In the genomic region with DNA sequence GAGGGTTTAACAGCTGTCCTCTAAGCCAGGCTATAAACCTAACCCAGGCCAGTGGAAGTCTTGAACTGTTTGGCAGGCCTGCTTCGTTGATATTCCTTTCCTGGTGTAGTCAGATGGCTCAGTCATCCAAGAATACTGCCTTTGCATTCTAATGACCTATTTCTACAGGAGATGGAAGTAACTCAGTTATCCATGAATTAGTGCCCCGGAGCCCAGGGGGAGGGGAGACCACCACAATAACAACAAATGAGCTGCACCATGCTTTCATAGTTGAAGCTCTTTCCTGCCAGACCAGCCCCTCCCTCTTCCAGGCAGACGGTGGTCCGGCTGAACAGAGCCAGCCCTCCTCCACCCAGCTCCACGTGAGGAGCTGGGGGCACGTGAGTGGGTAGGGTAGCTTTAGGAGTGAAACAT, we compare ENCODE assay signal across 26 mouse cellular contexts. TPM values are rescaled to one million over a fixed set of nuclear protein-coding genes. Genes with fewer than 3 reads are reported as not detected.
DNase-seq lines count a peak whose midpoint lies in the region; ATAC-seq and TF ChIP-seq lines count a peak whose summit lies in the region.
"Had no signal": no experiment of that assay in that cellular context is flagged by ENCODE, and none has a peak within 500 bp of the region (broad histone marks: within the 10 kb centered on the region; RNA-seq: fewer than 3 reads in every experiment).

No protein-coding gene starts in this region.

- TF ChIP-seq CTCF in midbrain, postnatal 0 days (IDR thresholded peaks at IDR 0.05) = no peak

- no peak overlapping the region for H3K4me2 ChIP-seq in forebrain, embryonic 13.5 days
- H3K4me2 ChIP-seq in hindbrain, embryonic 13.5 days = no peak overlapping the region
- no peak overlapping the region for H3K4me2 ChIP-seq in midbrain, postnatal 0 days (ENCODE audit: low read depth, low read length, poor library complexity, severe bottlenecking)
- H3K4me2 ChIP-seq: heart, embryonic 13.5 days; limb, embryonic 13.5 days had no signal

- ATAC-seq in forebrain, embryonic 13.5 days = peak; percentile 71
- ATAC-seq in hindbrain, embryonic 13.5 days (ENCODE audit: low FRiP score) = peak; percentile 73
- ATAC-seq in midbrain, postnatal 0 days (ENCODE audit: low FRiP score) = no peak
- ATAC-seq: CD4-positive, CD25-positive, alpha-beta regulatory T cell, adult 4 months had no signal

- H3K27me3 ChIP-seq in forebrain, embryonic 13.5 days = no peaks in the 10 kb centered on the region
- H3K27me3 ChIP-seq in hindbrain, embryonic 13.5 days = no peaks in the 10 kb centered on the region
- no peaks in the 10 kb centered on the region for H3K27me3 ChIP-seq in midbrain, postnatal 0 days (ENCODE audit: insufficient read depth, low read length)
- no peaks in the 10 kb centered on the region for H3K27me3 ChIP-seq in embryonic facial prominence, embryonic 10.5 days (replicated peaks; ENCODE audit: low read depth, poor library complexity, severe bottlenecking)
- H3K27me3 ChIP-seq: heart, embryonic 13.5 days; limb, embryonic 13.5 days had no signal

- H3K9ac ChIP-seq in forebrain, embryonic 13.5 days = no peak overlapping the region
- no peak overlapping the region for H3K9ac ChIP-seq in hindbrain, embryonic 13.5 days
- H3K9ac ChIP-seq in midbrain, postnatal 0 days (replicated peaks; ENCODE audit: low read length, poor library complexity, severe bottlenecking) = no peak overlapping the region
- H3K9ac ChIP-seq: heart, embryonic 13.5 days; limb, embryonic 13.5 days; liver, embryonic 14.5 days had no signal

- intact Hi-C loops in heart, postnatal 14 days (cut with DNase I) = no loop called here

- peaks cover 16% of the 10 kb centered on the region for H3K36me3 ChIP-seq in forebrain, embryonic 13.5 days (ENCODE audit: poor library complexity, severe bottlenecking)
- no peaks in the 10 kb centered on the region; the same call in 1 of the 2 replicates for H3K36me3 ChIP-seq in hindbrain, embryonic 13.5 days
- H3K36me3 ChIP-seq in midbrain, postnatal 0 days (ENCODE audit: insufficient read depth, low read length) = no peaks in the 10 kb centered on the region
- H3K36me3 ChIP-seq in embryonic facial prominence, embryonic 10.5 days (replicated peaks) = no peaks in the 10 kb centered on the region
- H3K36me3 ChIP-seq: G1E; heart, embryonic 13.5 days; limb, embryonic 13.5 days had no signal

- peak; percentile 85 for DNase-seq in heart, adult 11 months
- no peak for DNase-seq in heart, postnatal 14 days
- peak; percentile 34 for DNase-seq in midbrain, postnatal 0 days (ENCODE audit: low spot score)
- DNase-seq in embryonic facial prominence, embryonic 10.5 days (ENCODE audit: low spot score) = no peak
- no peak for DNase-seq in heart, adult 8-10 months (ENCODE audit: low spot score)
- no peak for DNase-seq in spleen, postnatal 4 days (ENCODE audit: low spot score in 2 of 2)
- DNase-seq: cerebellum, adult 11 months; cerebellum, postnatal 36 days; heart, postnatal 4 days; kidney, adult 2 months; kidney, postnatal 25 days; layer of hippocampus, adult 9-11 months; thymus, postnatal 4 days had no signal

- H3K9me3 ChIP-seq in forebrain, embryonic 13.5 days (replicated peaks) = no peaks in the 10 kb centered on the region
- H3K9me3 ChIP-seq in hindbrain, embryonic 13.5 days = no peaks in the 10 kb centered on the region
- no peaks in the 10 kb centered on the region for H3K9me3 ChIP-seq in midbrain, postnatal 0 days (ENCODE audit: low read length)
- no peaks in the 10 kb centered on the region for H3K9me3 ChIP-seq in embryonic facial prominence, embryonic 10.5 days
- H3K9me3 ChIP-seq: G1E; limb, embryonic 13.5 days had no signal

- H3K27ac ChIP-seq in forebrain, embryonic 13.5 days = peak overlapping the region; percentile 25; the same call in 1 of the 2 replicates
- H3K27ac ChIP-seq in hindbrain, embryonic 13.5 days = peak overlapping the region; percentile 64; the same call in 1 of the 2 replicates
- H3K27ac ChIP-seq in midbrain, postnatal 0 days (ENCODE audit: low read depth, low read length) = no peak overlapping the region
- no peak overlapping the region for H3K27ac ChIP-seq in embryonic facial prominence, embryonic 10.5 days (replicated peaks)
- H3K27ac ChIP-seq: heart, embryonic 13.5 days; limb, embryonic 13.5 days; liver, embryonic 14.5 days had no signal

- H3K4me3 ChIP-seq in forebrain, embryonic 13.5 days = no peak overlapping the region
- no peak overlapping the region for H3K4me3 ChIP-seq in hindbrain, embryonic 13.5 days
- no peak overlapping the region for H3K4me3 ChIP-seq in midbrain, postnatal 0 days (ENCODE audit: low read depth, low read length)
- no peak overlapping the region for H3K4me3 ChIP-seq in embryonic facial prominence, embryonic 10.5 days
- H3K4me3 ChIP-seq: heart, embryonic 13.5 days; limb, embryonic 13.5 days; myocyte had no signal

- H3K4me1 ChIP-seq in forebrain, embryonic 13.5 days = peaks cover 21% of the 10 kb centered on the region
- peaks cover 31% of the 10 kb centered on the region for H3K4me1 ChIP-seq in hindbrain, embryonic 13.5 days (replicated peaks)
- H3K4me1 ChIP-seq in midbrain, postnatal 0 days (ENCODE audit: insufficient read depth, low read length) = no peaks in the 10 kb centered on the region
- H3K4me1 ChIP-seq in embryonic facial prominence, embryonic 10.5 days = no peaks in the 10 kb centered on the region
- H3K4me1 ChIP-seq: limb, embryonic 13.5 days had no signal

- 15% methylated on average over 6 of the region's 6 CpGs for WGBS in forebrain, embryonic 13.5 days
- 30% methylated on average over 6 of the region's 6 CpGs for WGBS in hindbrain, embryonic 13.5 days
- 34% methylated on average over 6 of the region's 6 CpGs for WGBS in midbrain, postnatal 0 days
- WGBS in embryonic facial prominence, embryonic 10.5 days = 74% methylated on average over 6 of the region's 6 CpGs

RNA-seq across cellular contexts. Expression of a gene that starts 33.4 kb away (rescaled TPM):
- not detected for total RNA-seq in heart, postnatal 14 days (2021)
- polyA plus RNA-seq in forebrain, embryonic 13.5 days (2015; fragmentation: Nextera tagmentation; extraction: Ambion mirVana) = 0.14 TPM in 1 of 2 replicates, not detected in the other
- 0.23 and 0.30 TPM in 2 replicates for polyA plus RNA-seq in hindbrain, embryonic 13.5 days (2015; fragmentation: Nextera tagmentation; extraction: Ambion mirVana)
- not detected in 2 replicates for total RNA-seq in midbrain, postnatal 0 days (2014; rRNA removed)
- polyA plus RNA-seq in midbrain, postnatal 0 days (2015; fragmentation: Nextera tagmentation; extraction: Ambion mirVana) = 0.14 TPM in 1 of 2 replicates, not detected in the other
- not detected in 2 replicates for polyA plus RNA-seq in embryonic facial prominence, embryonic 10.5 days (2016; fragmentation: Nextera tagmentation; extraction: Ambion mirVana)
- total RNA-seq in heart, adult 8-10 months (2022) = not detected
- total RNA-seq: G1E; gastrocnemius, postnatal 4 days; heart, postnatal 4 days; left cerebral cortex, postnatal 10 days; megakaryocyte progenitor cell, adult 5-6 weeks had no signal
- polyA plus RNA-seq: CD4-positive, CD25-positive, alpha-beta regulatory T cell, adult 4 months; embryonic facial prominence, embryonic 11.5 days; G1E; heart, embryonic 13.5 days; liver, embryonic 14.5 days; lung, embryonic 16.5 days; myocyte had no signal

RNA-seq across cellular contexts. Expression of a gene that starts 44.6 kb away (rescaled TPM):
- total RNA-seq in heart, postnatal 14 days (2021) = 1 to 10 TPM; 3.6 to 4.3 TPM
- polyA plus RNA-seq in forebrain, embryonic 13.5 days (2015; fragmentation: Nextera tagmentation; extraction: Ambion mirVana) = 22.7 and 23.9 TPM in 2 replicates
- polyA plus RNA-seq in hindbrain, embryonic 13.5 days (2015; fragmentation: Nextera tagmentation; extraction: Ambion mirVana) = 33.2 and 34.4 TPM in 2 replicates
- 43.4 and 45.5 TPM in 2 replicates for total RNA-seq in midbrain, postnatal 0 days (2014; rRNA removed)
- polyA plus RNA-seq in midbrain, postnatal 0 days (2015; fragmentation: Nextera tagmentation; extraction: Ambion mirVana) = 41.5 and 42.1 TPM in 2 replicates
- polyA plus RNA-seq in embryonic facial prominence, embryonic 10.5 days (2016; fragmentation: Nextera tagmentation; extraction: Ambion mirVana) = 1.6 and 2.8 TPM in 2 replicates
- total RNA-seq in heart, adult 8-10 months (2022) = 1 to 10 TPM; 3.6 to 5.0 (median 3.7) TPM
- total RNA-seq: megakaryocyte progenitor cell, adult 5-6 weeks had no signal
- polyA plus RNA-seq: CD4-positive, CD25-positive, alpha-beta regulatory T cell, adult 4 months; G1E had no signal

Comparison
In these comparisons a context has a peak if more than half of its experiments do, and no peak if none do; other contexts are left out.
1. DNase-seq: peak in heart, adult 11 months (single experiment) and midbrain, postnatal 0 days (single experiment); none in heart, postnatal 14 days (0 of 2), embryonic facial prominence, embryonic 10.5 days (single experiment), heart, adult 8-10 months (single experiment) and spleen, postnatal 4 days (0 of 2).
2. H3K27ac ChIP-seq: peak in forebrain, embryonic 13.5 days (single experiment) and hindbrain, embryonic 13.5 days (single experiment); none in midbrain, postnatal 0 days (single experiment) and embryonic facial prominence, embryonic 10.5 days (single experiment).